Mouse (Mus musculus): ENCODE data around the gene Gpatch8. TPM values are rescaled to one million over a fixed set of nuclear protein-coding genes. Genes with fewer than 3 reads are reported as not detected.
"Not testable (repeated sequence)": the region's sequence is repeated elsewhere in the genome, so short reads cannot be mapped to it uniquely, and the experiment has no call there.

Gpatch8 gene
- polyA plus RNA-seq, 1 experiment from 2014 or later, result 27.5 TPM

DNA sequence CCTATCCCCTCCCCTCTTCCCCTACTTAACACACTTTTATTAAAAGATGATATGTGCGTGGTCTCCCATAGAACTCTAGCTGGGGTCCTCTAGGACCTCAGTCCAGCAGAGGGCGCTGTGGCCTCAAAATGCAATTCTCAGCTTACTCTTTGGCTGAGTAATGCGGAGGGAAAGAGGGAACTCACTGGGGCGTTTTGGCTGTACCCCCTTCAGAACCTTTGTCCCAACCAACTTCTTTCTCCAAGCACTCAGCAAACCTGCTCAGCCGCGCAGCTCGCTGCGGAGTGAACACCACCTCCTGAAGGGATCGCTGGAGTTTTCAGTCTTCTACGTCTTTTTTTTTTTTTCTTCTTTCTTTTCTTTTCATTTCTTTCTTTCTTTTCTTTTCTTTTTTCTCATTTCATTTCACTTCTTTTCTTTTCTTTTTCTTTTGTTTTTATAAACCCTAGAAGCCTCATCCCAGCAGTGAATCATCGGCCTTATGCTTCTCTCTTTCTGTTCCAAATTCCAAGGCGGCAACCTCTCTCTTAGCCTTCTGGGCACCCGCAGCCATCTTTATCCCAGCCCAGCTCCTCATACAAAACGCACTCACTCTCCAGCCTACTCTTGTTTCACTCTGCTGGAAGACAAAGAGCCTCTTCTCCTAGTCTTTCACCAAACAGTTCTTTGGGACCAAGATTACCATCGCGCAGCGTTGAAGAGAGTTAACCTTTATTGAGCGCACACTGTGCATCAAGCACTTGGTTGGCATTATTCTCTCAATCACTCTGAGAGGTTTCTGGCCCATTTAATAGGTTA is 16.9 kb upstream of the Gpatch8 start:
- no peaks in the 10 kb centered on the region for H3K27me3 ChIP-seq
- peak; percentile 84 for TF ChIP-seq CTCF (IDR thresholded peaks at IDR 0.05)
- in situ Hi-C loops (cut with MboI; ENCODE audit: low pct_unique_long_range_greater_than_20kb), result no loop called here
- no peak for ATAC-seq
- ChIA-PET POLR2A (interaction anchor here (1.2 kb wide), 1 partner anchor 30 kb away, joined by 5 read pairs; no protein-coding TSS in a partner anchor), CTCF (interaction anchor here (1.1 to 2.0 kb wide), 7 partner anchors 31 to 118 kb away, joined by 3 to 10 read pairs (median 4); partner anchors contain the start of gene Fzd2)
- DNase-seq (ENCODE audit: low read depth, low spot score), result no peak

DNA sequence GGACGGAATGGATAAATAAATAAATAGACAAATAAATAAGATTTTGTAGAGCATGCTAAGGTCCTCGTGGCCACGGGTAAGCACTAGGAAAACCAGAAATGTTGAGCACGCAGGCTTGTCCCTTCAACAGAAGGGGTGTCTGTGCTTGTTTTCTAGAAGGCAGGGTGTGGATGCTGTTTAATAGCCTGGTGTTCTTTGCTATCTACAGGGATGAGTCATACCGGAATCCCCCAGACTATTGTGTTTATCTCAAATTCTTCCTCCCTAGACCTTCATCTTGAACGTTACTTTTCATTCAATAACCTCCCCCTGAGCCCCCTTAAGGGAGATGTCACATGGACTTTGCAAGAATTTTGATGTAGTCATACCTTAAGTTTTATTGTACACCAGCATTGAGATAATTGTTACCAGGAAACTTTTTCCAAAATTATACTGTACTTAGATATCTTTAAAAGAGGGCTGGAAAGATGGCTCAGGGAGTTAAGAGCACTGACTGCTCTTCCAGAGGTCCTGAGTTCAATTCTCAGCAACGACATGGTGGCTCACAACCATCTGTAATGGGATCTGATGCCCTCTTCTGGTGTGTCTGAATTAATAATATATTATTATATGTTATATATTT is 12.7 kb upstream of the Gpatch8 start:
- in situ Hi-C loops (cut with MboI; ENCODE audit: low pct_unique_long_range_greater_than_20kb), result no loop called here
- DNase-seq (ENCODE audit: low read depth, low spot score), result no peak
- no peaks in the 10 kb centered on the region for H3K27me3 ChIP-seq
- ATAC-seq, result no peak
- POLR2A ChIA-PET, result no interaction called here
- CTCF ChIA-PET, result no interaction called here
- no peak for TF ChIP-seq CTCF (IDR thresholded peaks at IDR 0.05)

DNA sequence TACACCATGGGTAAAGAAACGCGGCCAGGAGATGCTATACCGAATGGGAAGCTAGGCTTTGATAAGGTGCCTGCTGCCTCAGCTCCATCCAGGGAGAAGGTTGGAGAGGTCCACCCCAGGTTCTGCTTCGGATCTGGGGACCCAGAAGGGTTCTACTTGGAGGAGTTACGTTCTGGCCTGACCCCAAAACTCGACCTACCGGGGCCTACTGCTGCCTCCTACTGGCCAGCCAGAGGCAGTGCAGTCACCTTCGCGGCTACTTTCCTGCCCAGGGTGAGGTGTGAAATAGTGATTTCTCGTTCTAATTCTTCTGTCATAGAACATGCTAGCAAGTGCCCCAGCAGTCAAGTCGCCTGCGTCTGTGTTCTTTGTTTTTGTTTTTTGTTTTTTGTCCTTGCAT is 12.0 kb upstream of the Gpatch8 start:
- ATAC-seq, result no peak
- POLR2A ChIA-PET, result no interaction called here
- in situ Hi-C loops (cut with MboI; ENCODE audit: low pct_unique_long_range_greater_than_20kb), result no loop called here
- no peaks in the 10 kb centered on the region for H3K27me3 ChIP-seq
- TF ChIP-seq CTCF (IDR thresholded peaks at IDR 0.05), result peak; percentile 68
- DNase-seq (ENCODE audit: low read depth, low spot score), result no peak
- CTCF ChIA-PET, result no interaction called here

DNA sequence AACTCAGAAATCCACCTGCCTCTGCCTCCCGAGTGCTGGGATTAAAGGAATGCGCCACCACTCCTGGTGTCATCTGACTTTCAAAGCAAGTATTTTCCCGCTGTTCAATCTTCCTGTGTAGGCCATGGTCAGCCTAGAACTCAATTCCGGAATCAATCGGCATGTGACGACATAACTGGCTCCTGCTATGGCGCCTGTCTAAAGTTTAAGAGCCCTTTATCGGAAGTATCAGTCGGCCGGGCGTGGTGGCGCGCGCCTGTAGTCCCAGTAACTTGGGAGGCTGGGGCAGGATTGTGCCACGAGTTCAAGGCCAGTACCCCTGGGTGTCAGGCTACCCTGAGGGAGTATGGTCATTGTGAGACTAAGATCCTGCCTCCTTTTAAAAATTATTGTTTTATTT is 11.5 kb upstream of the Gpatch8 start:
- ChIA-PET CTCF (interaction anchor here (1.0 kb wide), 1 partner anchor 15 kb away, joined by 3 read pairs; no protein-coding TSS in a partner anchor), POLR2A (no interaction called here)
- no peak for DNase-seq (ENCODE audit: low read depth, low spot score)
- TF ChIP-seq CTCF (IDR thresholded peaks at IDR 0.05), result no peak
- H3K27me3 ChIP-seq, result no peaks in the 10 kb centered on the region
- ATAC-seq, result no peak
- in situ Hi-C loops (cut with MboI; ENCODE audit: low pct_unique_long_range_greater_than_20kb), result no loop called here

DNA sequence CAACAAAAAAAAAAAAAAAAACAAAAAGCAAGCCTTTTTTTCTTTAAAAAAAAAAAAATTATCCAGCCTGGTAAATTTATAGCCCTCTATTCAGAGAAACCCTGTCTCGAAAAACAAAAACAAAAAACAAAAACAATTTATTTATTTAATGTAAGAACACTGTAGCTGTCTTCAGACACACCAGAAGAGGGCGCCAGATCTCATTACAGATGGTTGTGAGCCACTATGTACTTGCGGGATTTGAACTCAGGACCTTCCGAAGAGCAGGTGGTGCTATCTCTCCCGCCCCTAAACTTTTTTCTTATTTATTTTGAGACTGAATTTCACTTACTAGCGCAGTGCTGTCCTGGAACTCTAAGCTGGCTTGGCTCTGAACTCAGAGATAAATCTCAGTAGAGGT is 11.0 kb upstream of the Gpatch8 start:
- ChIA-PET POLR2A (no interaction called here), CTCF (interaction anchor here (1.0 kb wide), 1 partner anchor 15 kb away, joined by 3 read pairs; no protein-coding TSS in a partner anchor)
- no peak for DNase-seq (ENCODE audit: low read depth, low spot score)
- peak; percentile 50 for TF ChIP-seq CTCF (IDR thresholded peaks at IDR 0.05)
- in situ Hi-C loops (cut with MboI; ENCODE audit: low pct_unique_long_range_greater_than_20kb), result no loop called here
- no peak for ATAC-seq
- no peaks in the 10 kb centered on the region for H3K27me3 ChIP-seq

DNA sequence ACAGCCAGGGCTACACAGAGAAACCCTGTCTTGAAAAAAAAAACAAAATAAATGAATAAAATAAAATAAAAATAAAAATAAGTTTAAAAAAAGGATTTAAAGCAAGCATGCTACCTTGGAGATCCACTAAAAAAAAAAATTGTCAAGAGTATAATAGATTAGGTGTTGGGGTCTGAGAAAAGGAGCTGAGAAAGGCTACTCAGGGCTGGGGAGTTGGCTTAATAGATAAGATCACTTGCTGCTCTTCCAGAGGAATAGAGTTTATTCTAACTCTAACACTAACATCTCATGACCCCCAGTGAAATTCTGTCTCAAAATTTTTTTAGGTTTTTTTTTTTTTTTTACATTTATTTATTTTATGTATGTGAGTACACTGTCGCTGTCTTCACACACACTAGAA is 10.1 kb upstream of the Gpatch8 start:
- TF ChIP-seq CTCF (IDR thresholded peaks at IDR 0.05), result no peak
- ChIA-PET CTCF (no interaction called here), POLR2A (interaction anchor here (0.8 kb wide), 1 partner anchor 55 kb away, joined by 5 read pairs; no protein-coding TSS in a partner anchor)
- DNase-seq (ENCODE audit: low read depth, low spot score) (no peak), ATAC-seq (no peak)
- peaks cover 2% of the 10 kb centered on the region for H3K27me3 ChIP-seq
- in situ Hi-C loops (cut with MboI; ENCODE audit: low pct_unique_long_range_greater_than_20kb), result no loop called here

DNA sequence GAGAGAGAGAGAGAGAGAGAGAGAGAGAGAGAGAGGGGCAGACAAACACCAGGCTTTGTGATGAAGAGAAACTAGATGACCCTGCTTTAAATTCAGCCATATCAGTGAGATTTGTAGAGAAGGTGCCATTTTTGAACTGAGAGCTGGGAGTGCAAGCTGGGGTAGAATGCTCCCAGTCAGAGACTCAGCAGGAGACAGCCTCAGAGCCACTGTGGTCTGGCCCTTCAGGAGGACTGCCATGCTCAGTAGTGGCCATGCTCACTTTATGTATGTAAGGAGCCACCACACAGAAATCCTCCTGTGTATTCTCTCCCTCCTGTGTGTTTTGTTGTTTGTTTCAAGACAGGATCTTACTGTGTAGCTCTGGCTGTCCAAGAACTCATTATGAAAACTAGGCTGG is 9.5 kb upstream of the Gpatch8 start:
- no peak for TF ChIP-seq CTCF (IDR thresholded peaks at IDR 0.05)
- ChIA-PET CTCF (no interaction called here), POLR2A (interaction anchor here (0.8 kb wide), 1 partner anchor 56 kb away, joined by 5 read pairs; no protein-coding TSS in a partner anchor)
- peaks cover 8% of the 10 kb centered on the region for H3K27me3 ChIP-seq
- in situ Hi-C loops (cut with MboI; ENCODE audit: low pct_unique_long_range_greater_than_20kb), result no loop called here
- DNase-seq (ENCODE audit: low read depth, low spot score), result no peak
- no peak for ATAC-seq

DNA sequence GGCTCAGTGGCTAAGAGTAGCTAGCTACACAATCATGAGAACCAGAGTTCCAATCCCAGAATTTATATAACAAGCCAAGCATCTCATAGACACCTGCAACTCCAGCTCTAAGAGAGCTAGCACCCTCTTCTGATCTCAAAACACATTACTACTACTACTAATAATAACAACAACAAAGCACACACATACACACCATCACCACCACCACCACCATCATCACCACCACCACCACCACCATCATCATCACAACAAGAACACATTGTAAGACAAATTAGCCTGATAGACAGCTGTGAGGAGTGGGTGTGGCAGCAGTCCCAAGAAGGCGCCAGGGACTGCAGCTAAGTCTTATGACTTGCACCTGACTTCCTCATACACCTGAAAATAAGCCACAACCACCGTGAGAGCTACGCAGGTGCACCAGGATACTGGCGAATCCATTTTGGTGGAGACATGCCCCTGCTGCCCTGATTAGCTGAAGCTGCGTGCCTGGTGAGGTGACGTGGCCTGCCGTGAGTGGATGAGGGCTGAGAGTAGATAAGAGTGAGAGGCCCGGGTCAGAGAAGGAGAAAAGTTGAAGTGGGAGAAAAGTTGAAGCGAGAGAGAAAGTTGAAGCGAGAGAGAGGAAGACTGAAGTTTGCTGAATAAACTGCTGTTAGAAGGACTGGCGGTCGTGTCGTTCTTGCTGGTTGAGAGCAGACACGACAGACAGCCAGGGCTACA is 8.9 kb upstream of the Gpatch8 start:
- CTCF ChIA-PET, result not testable (repeated sequence)
- in situ Hi-C loops (cut with MboI; ENCODE audit: low pct_unique_long_range_greater_than_20kb), result loop anchor here (5.0 kb wide), 1 partner anchor 78 kb away; no protein-coding TSS in a partner anchor

DNA sequence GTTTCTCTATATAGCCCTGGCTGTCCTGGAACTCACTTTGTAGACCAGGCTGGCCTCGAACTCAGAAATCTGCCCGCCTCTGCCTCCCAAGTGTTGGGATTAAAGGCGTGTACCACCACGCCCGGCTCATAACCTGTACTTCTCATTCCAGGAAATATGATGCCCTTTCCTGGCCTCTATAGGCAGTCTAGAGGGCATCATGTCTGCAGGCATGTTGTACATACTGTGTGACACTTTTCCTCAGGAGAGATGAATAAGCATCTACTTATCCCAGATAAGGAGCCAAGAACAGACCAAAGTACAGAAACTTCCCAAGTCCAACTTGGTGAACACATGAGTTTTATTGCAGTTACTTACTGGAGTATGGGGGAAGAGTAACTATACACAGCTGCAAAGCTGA is 2.5 kb upstream of the Gpatch8 start:
- peaks cover 8% of the 10 kb centered on the region for H3K27me3 ChIP-seq
- TF ChIP-seq CTCF (IDR thresholded peaks at IDR 0.05), result no peak
- ChIA-PET POLR2A (no interaction called here), CTCF (interaction anchor here (1.5 kb wide), 1 partner anchor 20 kb away, joined by 3 read pairs; no protein-coding TSS in a partner anchor)
- ATAC-seq, result no peak
- in situ Hi-C loops (cut with MboI; ENCODE audit: low pct_unique_long_range_greater_than_20kb), result no loop called here
- DNase-seq (ENCODE audit: low read depth, low spot score), result no peak

More for the DNA sequence above, 8.9 kb upstream of the Gpatch8 start:
- ATAC-seq; H3K27me3 ChIP-seq; DNase-seq (ENCODE audit: low read depth, low spot score): not testable (repeated sequence)
- POLR2A ChIA-PET, result interaction anchor here (0.8 kb wide), 1 partner anchor 56 kb away, joined by 5 read pairs; no protein-coding TSS in a partner anchor

DNA sequence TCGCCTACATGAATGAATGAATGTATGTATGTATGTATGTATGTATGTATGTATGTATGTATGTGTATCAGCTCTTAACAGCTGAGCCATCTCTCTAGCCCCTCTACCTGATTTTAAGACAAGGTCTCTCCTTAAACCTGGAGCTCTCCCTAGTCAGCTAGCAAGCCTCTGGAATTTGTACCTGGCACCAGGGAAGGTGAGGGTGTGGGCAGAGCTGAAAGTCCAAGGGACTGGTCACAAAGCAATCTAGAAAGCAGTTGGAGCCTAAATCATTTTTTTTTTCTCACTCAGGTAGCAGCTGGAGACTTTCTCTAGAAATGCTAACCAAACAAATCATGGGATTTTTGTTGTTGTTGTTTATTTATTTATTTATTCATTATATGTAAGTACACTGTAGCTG is 1.2 kb upstream of the Gpatch8 start:
- POLR2A ChIA-PET, result interaction anchor here (0.6 to 1.6 kb wide), 2 partner anchors 21 kb away, joined by 3 to 5 read pairs; no protein-coding TSS in a partner anchor
- in situ Hi-C loops (cut with MboI; ENCODE audit: low pct_unique_long_range_greater_than_20kb), result no loop called here
- DNase-seq (ENCODE audit: low read depth, low spot score) (no peak), ATAC-seq (no peak)
- CTCF ChIA-PET, result interaction anchor here (1.5 kb wide), 1 partner anchor 19 kb away, joined by 3 read pairs; no protein-coding TSS in a partner anchor
- TF ChIP-seq CTCF (IDR thresholded peaks at IDR 0.05), result no peak
- peaks cover 8% of the 10 kb centered on the region for H3K27me3 ChIP-seq

Measured in Patski (cell line).